Mouse (Mus musculus): ENCODE measurements around the gene Dld. TPM values are rescaled to one million over a fixed set of nuclear protein-coding genes. Genes with fewer than 3 reads are reported as not detected.

Dld gene
- total RNA-seq, 2 experiments from 2014 or later, result 309 to 328 TPM

DNA sequence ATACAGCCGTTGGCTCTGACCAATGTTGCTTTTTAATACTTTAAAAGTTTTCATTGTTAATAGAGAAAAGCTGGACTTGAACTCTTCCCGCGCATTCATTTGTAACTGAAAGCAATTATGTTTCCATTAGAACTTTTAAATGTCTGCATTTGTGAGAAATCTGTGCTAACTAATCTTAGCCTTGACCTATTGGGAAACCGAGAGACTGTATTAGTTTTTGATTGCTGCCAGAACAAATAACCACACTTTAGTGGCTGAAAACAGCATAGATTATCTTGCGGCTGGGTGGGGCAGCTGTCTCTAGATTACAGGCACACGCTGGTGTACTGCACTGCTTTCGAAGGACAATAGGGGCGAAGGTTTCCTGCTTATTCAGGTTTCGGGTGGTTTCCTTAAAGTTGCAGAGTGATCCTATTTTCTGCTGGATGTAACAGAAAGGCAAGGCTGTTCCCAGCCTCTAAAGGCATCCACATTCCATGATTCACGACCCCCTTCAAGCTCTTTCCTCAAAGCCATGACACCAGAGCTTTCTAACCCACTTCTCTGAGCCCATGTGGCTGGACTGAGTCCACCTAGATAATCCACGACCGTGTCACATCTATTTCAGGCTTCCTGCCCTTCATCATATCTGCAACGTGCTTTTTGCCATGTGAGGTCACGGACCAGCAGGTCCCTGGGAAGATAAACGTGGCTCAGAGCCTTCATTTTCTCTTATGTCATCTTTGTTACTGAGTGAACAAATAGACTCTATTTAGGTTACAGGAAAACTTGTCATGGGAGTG lies 57.7 kb downstream of the Dld start:
- DNase-seq, result peak; percentile 68

DNA sequence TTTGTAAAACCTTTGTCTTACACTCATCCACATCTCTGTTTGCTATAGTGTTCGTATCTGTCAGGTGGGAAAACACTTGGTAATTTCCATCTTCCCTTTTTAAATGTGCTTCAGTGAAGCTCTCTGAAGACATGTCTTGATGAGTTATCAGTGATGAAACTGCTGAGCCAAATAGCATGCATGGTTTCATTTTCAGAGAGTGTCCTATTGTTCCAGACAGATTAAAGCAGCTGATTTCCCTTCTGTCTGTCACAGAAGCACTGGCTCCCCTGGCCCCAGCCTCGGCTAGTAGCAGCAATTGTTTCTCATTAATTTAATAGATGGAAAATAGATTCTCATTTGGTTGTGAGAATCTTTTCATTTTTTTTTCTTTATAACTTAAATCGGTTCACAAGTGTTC lies 60.3 kb downstream of the Dld start:
- DNase-seq, result no peak

DNA sequence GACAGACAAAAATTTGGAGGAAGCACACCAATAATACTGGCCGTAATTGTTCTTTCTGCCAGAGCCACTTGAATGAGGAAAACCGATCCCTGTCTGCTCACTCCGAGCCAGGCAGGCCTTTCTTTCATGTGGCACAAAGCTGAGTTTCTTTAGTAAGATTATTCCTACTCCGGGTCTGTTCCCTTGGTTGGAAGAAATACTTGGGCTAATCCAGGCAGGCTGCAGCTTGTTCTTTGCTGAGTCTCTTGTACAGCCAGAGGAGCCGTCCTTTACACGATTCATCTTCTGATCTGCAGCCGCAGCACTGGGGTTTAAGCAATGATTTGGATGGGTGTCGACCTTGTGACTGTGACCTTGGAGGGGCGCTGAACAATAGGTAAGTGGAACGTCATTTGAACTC lies 62.2 kb downstream of the Dld start:
- DNase-seq, result no peak

DNA sequence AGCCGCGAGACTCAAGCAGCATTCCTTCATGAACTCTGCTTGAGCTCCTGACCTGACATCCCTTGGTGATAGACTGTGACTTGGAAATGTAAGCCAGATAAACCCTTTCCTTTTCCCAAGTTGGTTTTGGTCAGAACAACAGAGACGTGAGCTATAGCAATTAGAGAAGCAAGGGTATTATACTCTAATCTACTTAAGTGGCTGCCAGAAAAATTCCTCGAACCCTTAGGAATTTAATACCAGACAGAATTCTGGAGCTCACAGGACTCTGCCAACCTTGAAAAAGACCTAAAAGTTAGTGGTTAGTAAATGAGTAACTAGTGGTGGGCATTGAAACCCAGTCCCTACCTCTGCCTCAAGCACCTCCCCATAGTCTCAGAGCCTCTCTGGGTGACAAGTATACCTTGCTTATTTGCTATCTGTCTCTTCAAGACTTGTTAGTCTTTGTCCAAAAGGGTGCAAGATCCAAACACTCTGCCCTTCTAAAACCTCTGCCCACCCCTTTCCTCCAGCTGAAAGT lies 67.6 kb downstream of the Dld start:
- no peak for DNase-seq

DNA sequence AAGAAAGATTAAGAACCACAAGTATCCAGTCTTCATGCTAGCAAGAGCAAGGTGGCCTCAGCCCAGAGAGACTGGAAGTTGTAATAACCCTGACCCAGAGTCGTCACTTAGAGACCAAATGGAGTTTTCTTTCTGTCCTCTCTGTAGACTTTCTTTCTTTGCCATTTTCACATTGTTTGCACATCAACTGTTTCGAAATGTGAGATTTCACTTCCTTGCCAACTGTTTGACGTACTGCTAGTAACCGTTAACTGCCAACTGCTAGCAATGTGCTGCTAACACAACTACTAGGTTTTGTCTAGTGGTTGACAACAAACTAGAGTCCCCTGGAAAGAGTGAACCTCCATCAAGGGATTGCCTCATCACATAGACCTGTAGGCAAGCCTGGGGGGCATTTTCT lies 68.1 kb downstream of the Dld start:
- DNase-seq, result no peak

DNA sequence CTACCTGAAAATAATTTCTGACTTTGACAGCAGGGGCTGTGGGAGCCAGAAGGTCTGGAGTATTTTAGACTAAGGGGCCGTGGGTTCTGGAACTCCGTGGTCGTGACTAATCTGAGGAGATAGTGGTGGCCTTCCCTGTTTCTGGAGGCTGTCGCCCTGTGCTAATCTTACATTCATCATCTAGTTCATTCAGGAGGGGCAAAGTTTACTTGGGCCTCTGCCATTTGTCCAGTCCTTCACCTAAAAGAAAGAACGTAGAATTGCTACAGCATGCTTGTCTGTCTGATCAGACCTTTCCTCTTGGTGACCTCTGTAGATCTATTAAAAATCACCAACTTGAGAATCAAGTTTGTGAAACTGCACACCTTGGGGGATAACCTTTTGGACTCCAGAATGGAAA lies 69.0 kb downstream of the Dld start:
- no peak for DNase-seq

Other genes starting within 250 kb of the Dld start
- gene Gm6993, start 110.7 kb downstream of the Dld start, total RNA-seq (2021), result not detected
- gene Lamb1, start 86.2 kb downstream of the Dld start, total RNA-seq (2021), result 100 to 1,000 TPM; 266 to 279 TPM
- gene Slc26a3, start 39.4 kb upstream of the Dld start, total RNA-seq (2021), result under 1 TPM; 0.56 to 0.69 TPM
- gene Cbll1, start 148.2 kb upstream of the Dld start, total RNA-seq (2021), result 10 to 100 TPM; 13.6 to 15.1 TPM
- under 1 TPM; 0.17 to 0.32 TPM for gene Slc26a4, start 208.5 kb upstream of the Dld start, total RNA-seq (2021)